Mouse (Mus musculus): ENCODE measurements around the gene Nol12. TPM values are rescaled to one million over a fixed set of nuclear protein-coding genes. Genes with fewer than 3 reads are reported as not detected.

Gene Nol12
- polyA plus RNA-seq, 1 experiment from 2014 or later = 51.4 TPM

- H3K4me1 ChIP-seq (ENCODE audit: control insufficient read depth, insufficient read depth, low read length) = peaks cover 22% of the 10 kb centered on the region
- peak within 1 kb of the TSS; percentile 84 for H3K27ac ChIP-seq (ENCODE audit: low read depth, low read length)
- peak within 1 kb of the TSS; percentile 86 for H3K9ac ChIP-seq (ENCODE audit: low read depth, low read length)
- ATAC-seq (replicated peaks; ENCODE audit: insufficient number of reproducible peaks, low FRiP score, low TSS enrichment) = peak; percentile 86
- H3K9me3 ChIP-seq (replicated peaks; ENCODE audit: control insufficient read depth, low read length) = no peaks in the 10 kb centered on the region
- 0% methylated on average over 51 of the region's 51 CpGs for WGBS (ENCODE audit: insufficient replicate concordance)
- H3K27me3 ChIP-seq (ENCODE audit: control insufficient read depth, insufficient read depth, low read length) = no peaks in the 10 kb centered on the region
- H3K4me2 ChIP-seq = peak within 1 kb of the TSS; percentile 99
- H3K36me3 ChIP-seq (ENCODE audit: control insufficient read depth, insufficient read depth, low read length) = peaks cover 8% of the 10 kb centered on the region; the same call in 1 of the 2 replicates
- H3K4me3 ChIP-seq (ENCODE audit: low read depth, low read length) = peak within 1 kb of the TSS; percentile 72
Observed at GRCm38 (mm10) chr15:78913632-78914090, 21.1 kb upstream of the Nol12 start, which contains the start of gene Pdxp. Gene Pdxp (plus strand): TSS chr15:78913919.

- Histone ChIP-seq H3K27ac (ENCODE audit: low read depth, low read length) (peak overlapping the region; percentile 84), H3K9me3 (replicated peaks; ENCODE audit: control insufficient read depth, low read length) (no peaks in the 10 kb centered on the region), H3K4me3 (ENCODE audit: low read depth, low read length) (peak overlapping the region; percentile 72), H3K4me1 (ENCODE audit: control insufficient read depth, insufficient read depth, low read length) (peaks cover 22% of the 10 kb centered on the region), H3K27me3 (ENCODE audit: control insufficient read depth, insufficient read depth, low read length) (no peaks in the 10 kb centered on the region), H3K4me2 (peak overlapping the region; percentile 99), H3K36me3 (ENCODE audit: control insufficient read depth, insufficient read depth, low read length) (peaks cover 8% of the 10 kb centered on the region; the same call in 1 of the 2 replicates), H3K9ac (ENCODE audit: low read depth, low read length) (peak overlapping the region; percentile 86)
- peak; percentile 51 for ATAC-seq (replicated peaks; ENCODE audit: insufficient number of reproducible peaks, low FRiP score, low TSS enrichment)
- under 1% methylated on average over 84 of the region's 87 CpGs for WGBS (ENCODE audit: insufficient replicate concordance)
Observed at GRCm38 (mm10) chr15:78914091-78914822, 20.5 kb upstream of the Nol12 start.

GRCm38 (mm10) chr15:78914823-78915659 is 19.7 kb upstream of the Nol12 start:
- Histone ChIP-seq H3K27me3 (ENCODE audit: control insufficient read depth, insufficient read depth, low read length) (no peaks in the 10 kb centered on the region), H3K9ac (ENCODE audit: low read depth, low read length) (peak overlapping the region; percentile 86), H3K4me3 (ENCODE audit: low read depth, low read length) (peak overlapping the region; percentile 72), H3K4me2 (peak overlapping the region; percentile 99), H3K27ac (ENCODE audit: low read depth, low read length) (no peak overlapping the region), H3K9me3 (replicated peaks; ENCODE audit: control insufficient read depth, low read length) (no peaks in the 10 kb centered on the region), H3K36me3 (ENCODE audit: control insufficient read depth, insufficient read depth, low read length) (peaks cover 5% of the 10 kb centered on the region; the same call in 1 of the 2 replicates), H3K4me1 (ENCODE audit: control insufficient read depth, insufficient read depth, low read length) (peaks cover 22% of the 10 kb centered on the region)
- ATAC-seq (replicated peaks; ENCODE audit: insufficient number of reproducible peaks, low FRiP score, low TSS enrichment) = no peak
- 50% methylated on average over 8 of the region's 8 CpGs for WGBS (ENCODE audit: insufficient replicate concordance)

GRCm38 (mm10) chr15:78915660-78916017 is 19.1 kb upstream of the Nol12 start:
- Histone ChIP-seq H3K27ac (ENCODE audit: low read depth, low read length) (no peak overlapping the region), H3K4me1 (ENCODE audit: control insufficient read depth, insufficient read depth, low read length) (peaks cover 22% of the 10 kb centered on the region), H3K36me3 (ENCODE audit: control insufficient read depth, insufficient read depth, low read length) (peaks cover 2% of the 10 kb centered on the region; the same call in 1 of the 2 replicates), H3K27me3 (ENCODE audit: control insufficient read depth, insufficient read depth, low read length) (no peaks in the 10 kb centered on the region), H3K4me2 (peak overlapping the region; percentile 99), H3K9me3 (replicated peaks; ENCODE audit: control insufficient read depth, low read length) (no peaks in the 10 kb centered on the region), H3K9ac (ENCODE audit: low read depth, low read length) (no peak overlapping the region), H3K4me3 (ENCODE audit: low read depth, low read length) (peak overlapping the region; percentile 17; the same call in 1 of the 2 replicates)
- WGBS (ENCODE audit: insufficient replicate concordance) = 3% methylated on average over 8 of the region's 8 CpGs
- ATAC-seq (replicated peaks; ENCODE audit: insufficient number of reproducible peaks, low FRiP score, low TSS enrichment) = no peak

- Histone ChIP-seq H3K27me3 (ENCODE audit: control insufficient read depth, insufficient read depth, low read length) (no peaks in the 10 kb centered on the region), H3K9ac (ENCODE audit: low read depth, low read length) (no peak overlapping the region), H3K4me2 (peak overlapping the region; percentile 99), H3K27ac (ENCODE audit: low read depth, low read length) (no peak overlapping the region), H3K4me1 (ENCODE audit: control insufficient read depth, insufficient read depth, low read length) (peaks cover 22% of the 10 kb centered on the region), H3K4me3 (ENCODE audit: low read depth, low read length) (peak overlapping the region; percentile 17; the same call in 1 of the 2 replicates), H3K9me3 (replicated peaks; ENCODE audit: control insufficient read depth, low read length) (no peaks in the 10 kb centered on the region), H3K36me3 (ENCODE audit: control insufficient read depth, insufficient read depth, low read length) (peaks cover 2% of the 10 kb centered on the region; the same call in 1 of the 2 replicates)
- WGBS (ENCODE audit: insufficient replicate concordance) = 66% methylated on average over 12 of the region's 12 CpGs
- no peak for ATAC-seq (replicated peaks; ENCODE audit: insufficient number of reproducible peaks, low FRiP score, low TSS enrichment)
Observed at GRCm38 (mm10) chr15:78916052-78916826, 18.5 kb upstream of the Nol12 start.

GRCm38 (mm10) chr15:78918126-78918525 is 16.6 kb upstream of the Nol12 start:
- Histone ChIP-seq H3K4me2 (no peak overlapping the region), H3K36me3 (ENCODE audit: control insufficient read depth, insufficient read depth, low read length) (no peaks in the 10 kb centered on the region), H3K9me3 (replicated peaks; ENCODE audit: control insufficient read depth, low read length) (no peaks in the 10 kb centered on the region), H3K4me1 (ENCODE audit: control insufficient read depth, insufficient read depth, low read length) (peaks cover 22% of the 10 kb centered on the region), H3K27ac (ENCODE audit: low read depth, low read length) (no peak overlapping the region), H3K27me3 (ENCODE audit: control insufficient read depth, insufficient read depth, low read length) (no peaks in the 10 kb centered on the region), H3K9ac (ENCODE audit: low read depth, low read length) (no peak overlapping the region), H3K4me3 (ENCODE audit: low read depth, low read length) (no peak overlapping the region)
- 94% methylated on average over 23 of the region's 23 CpGs for WGBS (ENCODE audit: insufficient replicate concordance)
- ATAC-seq (replicated peaks; ENCODE audit: insufficient number of reproducible peaks, low FRiP score, low TSS enrichment) = no peak

- no peaks in the 10 kb centered on the region for H3K9me3 ChIP-seq (replicated peaks; ENCODE audit: control insufficient read depth, low read length)
- H3K4me1 ChIP-seq (ENCODE audit: control insufficient read depth, insufficient read depth, low read length) = peaks cover 12% of the 10 kb centered on the region
- H3K27me3 ChIP-seq (ENCODE audit: control insufficient read depth, insufficient read depth, low read length) = no peaks in the 10 kb centered on the region
- H3K9ac ChIP-seq (ENCODE audit: low read depth, low read length) = no peak overlapping the region
- no peak overlapping the region for H3K4me3 ChIP-seq (ENCODE audit: low read depth, low read length)
- H3K4me2 ChIP-seq = no peak overlapping the region
- WGBS (ENCODE audit: insufficient replicate concordance) = 63% methylated on average over 12 of the region's 12 CpGs
- H3K27ac ChIP-seq (ENCODE audit: low read depth, low read length) = no peak overlapping the region
- ATAC-seq (replicated peaks; ENCODE audit: insufficient number of reproducible peaks, low FRiP score, low TSS enrichment) = no peak
- H3K36me3 ChIP-seq (ENCODE audit: control insufficient read depth, insufficient read depth, low read length) = no peaks in the 10 kb centered on the region
Observed at GRCm38 (mm10) chr15:78919914-78920313, 14.8 kb upstream of the Nol12 start.

GRCm38 (mm10) chr15:78922700-78923099 is 12.0 kb upstream of the Nol12 start:
- peak; percentile 52; the same call in 1 of the 2 replicates for ATAC-seq (replicated peaks; ENCODE audit: insufficient number of reproducible peaks, low FRiP score, low TSS enrichment)
- Histone ChIP-seq H3K9ac (ENCODE audit: low read depth, low read length) (no peak overlapping the region; the same call in 1 of the 2 replicates), H3K4me2 (peak overlapping the region; percentile 33), H3K4me3 (ENCODE audit: low read depth, low read length) (no peak overlapping the region), H3K27ac (ENCODE audit: low read depth, low read length) (peak overlapping the region; percentile 65), H3K4me1 (ENCODE audit: control insufficient read depth, insufficient read depth, low read length) (peaks cover 28% of the 10 kb centered on the region), H3K27me3 (ENCODE audit: control insufficient read depth, insufficient read depth, low read length) (no peaks in the 10 kb centered on the region), H3K36me3 (ENCODE audit: control insufficient read depth, insufficient read depth, low read length) (no peaks in the 10 kb centered on the region), H3K9me3 (replicated peaks; ENCODE audit: control insufficient read depth, low read length) (no peaks in the 10 kb centered on the region)
- 63% methylated on average over 7 of the region's 7 CpGs for WGBS (ENCODE audit: insufficient replicate concordance)

Data from heart, embryonic 11.5 days (tissue).